ENCODE assay signal across 26 mouse cellular contexts in the genomic region with DNA sequence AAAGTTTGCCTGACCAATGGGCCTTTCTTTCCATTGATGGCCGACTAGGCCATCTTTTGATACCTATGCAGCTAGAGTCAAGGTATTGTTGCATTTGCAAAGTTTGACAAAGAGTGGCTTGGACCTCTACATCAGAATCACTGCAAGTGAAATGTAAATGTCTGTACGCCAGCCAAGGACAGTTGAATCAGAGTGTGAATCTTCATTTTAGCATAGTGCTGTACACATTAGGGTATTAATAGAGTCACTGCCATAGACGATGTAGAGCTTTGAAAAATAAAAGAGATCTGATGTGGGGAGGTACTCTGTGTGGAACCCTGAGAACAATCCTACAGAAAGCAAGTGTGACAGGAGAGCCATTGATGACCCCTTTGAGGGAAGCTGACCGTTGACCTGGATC.
DNase-seq lines count a peak whose midpoint lies in the region; ATAC-seq and TF ChIP-seq lines count a peak whose summit lies in the region.
"Had no signal": no experiment of that assay in that cellular context is flagged by ENCODE, and none has a peak within 500 bp of the region (broad histone marks: within the 10 kb centered on the region; RNA-seq: fewer than 3 reads in every experiment).

No protein-coding gene starts in this region.

- H3K9ac ChIP-seq in forebrain, embryonic 15.5 days (replicated peaks): no peak overlapping the region
- H3K9ac ChIP-seq in forebrain, embryonic 11.5 days (ENCODE audit: low read length): no peak overlapping the region
- H3K9ac ChIP-seq: embryonic facial prominence, embryonic 12.5 days; embryonic facial prominence, embryonic 15.5 days; heart, embryonic 13.5 days; hindbrain, embryonic 14.5 days had no signal

- intact Hi-C loops in left cerebral cortex, adult 2 months (cut with DNase I): loop anchor here (5.0 to 10.0 kb wide), 3 partner anchors 131 to 1011 kb away; no protein-coding TSS in a partner anchor

- H3K4me3 ChIP-seq in forebrain, embryonic 15.5 days: no peak overlapping the region
- H3K4me3 ChIP-seq in forebrain, embryonic 11.5 days (ENCODE audit: low read depth, low read length): no peak overlapping the region
- H3K4me3 ChIP-seq in left cerebral cortex, adult 2 months: no peak overlapping the region
- H3K4me3 ChIP-seq: embryonic facial prominence, embryonic 12.5 days; embryonic facial prominence, embryonic 15.5 days; heart, adult 2 months; heart, embryonic 10.5 days; heart, embryonic 13.5 days had no signal

- no peak for DNase-seq in forebrain, embryonic 11.5 days (ENCODE audit: low spot score)
- no peak for DNase-seq in frontal cortex, postnatal 14 days (ENCODE audit: low spot score in 2 of 2)
- no peak for DNase-seq in left cerebral cortex, adult 2 months (ENCODE audit: extremely low spot score in 1 of 2, low spot score in 2 of 2)
- DNase-seq in left cerebral cortex, adult 11 months (ENCODE audit: low spot score): no peak
- DNase-seq: adrenal gland, adult 8-10 months; adrenal gland, postnatal 25 days; cerebellum, adult 18-20 months; cerebellum, adult 9-10 months; cerebellum, postnatal 14 days; gastrocnemius, postnatal 10 days; gastrocnemius, postnatal 36 days; heart, adult 2 months; heart, postnatal 14 days; heart, postnatal 4 days had no signal

- peaks cover 20% of the 10 kb centered on the region; the same call in 1 of the 2 replicates for H3K4me1 ChIP-seq in forebrain, embryonic 15.5 days
- no peaks in the 10 kb centered on the region for H3K4me1 ChIP-seq in forebrain, embryonic 11.5 days (replicated peaks; ENCODE audit: control insufficient read depth, insufficient read depth, low read length)
- H3K4me1 ChIP-seq: embryonic facial prominence, embryonic 12.5 days; embryonic facial prominence, embryonic 15.5 days; heart, embryonic 10.5 days; heart, embryonic 13.5 days had no signal

- peak overlapping the region; percentile 62 for H3K27ac ChIP-seq in forebrain, embryonic 15.5 days (replicated peaks)
- H3K27ac ChIP-seq in forebrain, embryonic 11.5 days (ENCODE audit: low read depth, low read length): no peak overlapping the region
- peak overlapping the region; percentile 69 for H3K27ac ChIP-seq in left cerebral cortex, adult 2 months
- H3K27ac ChIP-seq: embryonic facial prominence, embryonic 12.5 days; embryonic facial prominence, embryonic 15.5 days; heart, adult 2 months; heart, embryonic 10.5 days; heart, embryonic 13.5 days; hindbrain, embryonic 14.5 days; hindbrain, postnatal 0 days had no signal

- H3K9me3 ChIP-seq in forebrain, embryonic 15.5 days: no peaks in the 10 kb centered on the region
- no peaks in the 10 kb centered on the region for H3K9me3 ChIP-seq in forebrain, embryonic 11.5 days (ENCODE audit: control insufficient read depth, low read length)
- H3K9me3 ChIP-seq: embryonic facial prominence, embryonic 12.5 days; embryonic facial prominence, embryonic 15.5 days; heart, embryonic 10.5 days; heart, embryonic 13.5 days had no signal

- TF ChIP-seq CTCF in left cerebral cortex, adult 2 months (IDR thresholded peaks at IDR 0.05): no peak

- WGBS in forebrain, embryonic 15.5 days: 85% methylated on average over 4 of the region's 4 CpGs
- 85% methylated on average over 4 of the region's 4 CpGs for WGBS in forebrain, embryonic 11.5 days

- ATAC-seq in forebrain, embryonic 15.5 days (replicated peaks): 0 out of 2 replicates have a peak, but pooled peaks have one; percentile 21
- ATAC-seq in forebrain, embryonic 11.5 days (replicated peaks; ENCODE audit: low FRiP score): no peak
- ATAC-seq in frontal cortex, adult (ENCODE audit: low TSS enrichment): peak; percentile 58
- ATAC-seq: activated CD4-positive, CD25-positive, alpha-beta regulatory T cell, adult 4 months; forebrain, embryonic 14.5 days; hindbrain, postnatal 0 days; inflammation-experienced regulatory T-cells, adult 6 months; intestine, embryonic 16.5 days had no signal

- no peaks in the 10 kb centered on the region for H3K27me3 ChIP-seq in forebrain, embryonic 15.5 days
- H3K27me3 ChIP-seq in forebrain, embryonic 11.5 days (ENCODE audit: control insufficient read depth, insufficient read depth, low read length): no peaks in the 10 kb centered on the region
- H3K27me3 ChIP-seq: embryonic facial prominence, embryonic 12.5 days; embryonic facial prominence, embryonic 15.5 days; heart, embryonic 13.5 days had no signal

- H3K36me3 ChIP-seq in forebrain, embryonic 15.5 days: no peaks in the 10 kb centered on the region
- no peaks in the 10 kb centered on the region for H3K36me3 ChIP-seq in forebrain, embryonic 11.5 days (ENCODE audit: control insufficient read depth, insufficient read depth, low read length)
- H3K36me3 ChIP-seq: embryonic facial prominence, embryonic 12.5 days; embryonic facial prominence, embryonic 15.5 days; heart, embryonic 10.5 days; heart, embryonic 13.5 days had no signal

- H3K4me2 ChIP-seq in forebrain, embryonic 15.5 days (replicated peaks): no peak overlapping the region
- H3K4me2 ChIP-seq in forebrain, embryonic 11.5 days (ENCODE audit: low read depth, low read length, severe bottlenecking): no peak overlapping the region
- H3K4me2 ChIP-seq: embryonic facial prominence, embryonic 12.5 days; embryonic facial prominence, embryonic 15.5 days; heart, embryonic 13.5 days; hindbrain, embryonic 14.5 days had no signal
